Mouse (Mus musculus) kidney, adult 11 months (tissue): ENCODE measurements at regions not wholly inside any gene's neighbourhood (a gene's known extent, or its start where the extent isn't known, plus 50 kb on each side); places are given as distances from the start of the nearest gene placed in this dataset.

Source experiments
- DNase-seq: peaks from one replicate; pipeline ENCODE4 v3.0.0; 2022

DNA sequence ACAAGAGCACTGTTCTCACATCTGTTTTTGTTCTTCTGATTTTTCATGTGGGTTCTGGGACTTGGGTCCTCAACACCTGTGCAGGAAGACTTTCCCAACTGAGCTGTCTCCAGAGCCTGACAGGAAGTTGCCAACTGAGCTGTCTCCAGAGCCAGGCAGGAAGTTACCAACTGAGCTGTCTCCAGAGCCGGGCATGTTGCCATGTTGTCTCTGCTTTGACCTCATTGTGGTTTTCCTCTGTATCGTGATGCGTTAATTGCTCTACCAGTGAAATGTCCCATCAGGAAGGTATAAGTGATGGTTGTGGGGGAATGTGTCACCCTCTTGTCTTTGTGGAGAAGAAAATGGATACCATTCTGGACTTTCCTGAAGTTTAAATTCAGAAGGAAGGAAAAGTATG lies 54.4 kb upstream of the Olfm4 start:
- DNase-seq, result no peak

DNA sequence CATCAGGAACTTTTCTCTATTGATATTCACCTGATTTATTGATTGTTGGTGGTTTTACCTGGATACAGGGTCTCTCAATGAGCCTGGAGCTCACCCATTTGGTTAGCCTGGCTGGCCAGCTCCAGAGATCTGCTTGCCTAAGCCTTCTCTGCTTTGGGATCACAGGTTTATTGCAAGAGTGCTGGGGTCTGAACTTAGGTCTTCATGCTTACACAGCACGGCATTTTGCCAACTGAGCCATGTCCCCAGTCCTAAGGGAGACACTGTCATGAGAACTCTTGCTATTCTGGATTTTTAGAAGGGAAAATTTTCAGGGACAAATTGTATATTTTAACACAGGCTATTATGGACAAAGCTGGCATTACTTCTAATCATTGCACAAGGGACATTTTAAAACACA lies 56.7 kb upstream of the Olfm4 start:
- DNase-seq, result peak; percentile 12

- peak; percentile 72 for DNase-seq
Observed at GRCm38 (mm10) chr14:79916960-79917848, 66.7 kb upstream of the Olfm4 start.

DNA sequence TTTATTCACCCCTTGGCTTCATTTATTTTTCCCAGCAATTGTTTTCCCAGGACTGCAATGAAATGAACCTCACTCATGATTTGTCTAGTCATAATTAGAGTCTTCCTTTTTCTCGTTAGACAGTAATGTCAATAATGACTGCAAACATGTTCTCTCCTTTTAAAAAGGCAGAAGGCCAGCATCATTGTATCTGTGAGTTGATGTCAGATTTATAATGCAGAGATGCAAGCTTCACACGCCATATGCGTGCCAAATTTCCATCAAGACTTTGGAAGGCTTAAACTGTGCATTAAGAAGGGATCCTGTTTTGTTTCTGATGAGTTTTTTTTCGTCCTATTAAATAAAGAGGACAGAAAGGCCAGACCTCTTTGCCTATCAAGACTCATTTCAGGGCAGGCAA lies 68.9 kb upstream of the Olfm4 start:
- no peak for DNase-seq

GRCm38 (mm10) chr14:79913315-79913714 lies 70.6 kb upstream of the Olfm4 start:
- DNase-seq, result no peak

DNA sequence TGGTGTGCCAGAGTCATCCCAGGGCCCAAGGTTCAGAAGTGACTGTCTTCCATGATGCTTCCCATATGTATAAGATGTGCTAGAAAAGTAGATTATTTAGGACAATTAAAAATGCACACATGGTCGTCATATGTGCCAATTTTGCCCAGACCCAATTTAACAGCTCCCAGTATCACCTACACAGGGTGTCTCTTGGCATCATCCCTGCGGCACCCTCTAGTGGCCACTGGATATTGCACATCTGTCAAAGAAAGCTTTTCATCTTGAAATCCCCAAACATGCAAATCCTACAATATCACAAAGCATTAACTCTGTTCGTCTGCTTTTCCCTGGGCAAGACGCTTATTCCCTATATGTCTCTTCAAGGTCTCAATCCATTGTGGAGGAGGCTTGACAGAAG lies 71.3 kb upstream of the Olfm4 start:
- peak; percentile 31 for DNase-seq

DNA sequence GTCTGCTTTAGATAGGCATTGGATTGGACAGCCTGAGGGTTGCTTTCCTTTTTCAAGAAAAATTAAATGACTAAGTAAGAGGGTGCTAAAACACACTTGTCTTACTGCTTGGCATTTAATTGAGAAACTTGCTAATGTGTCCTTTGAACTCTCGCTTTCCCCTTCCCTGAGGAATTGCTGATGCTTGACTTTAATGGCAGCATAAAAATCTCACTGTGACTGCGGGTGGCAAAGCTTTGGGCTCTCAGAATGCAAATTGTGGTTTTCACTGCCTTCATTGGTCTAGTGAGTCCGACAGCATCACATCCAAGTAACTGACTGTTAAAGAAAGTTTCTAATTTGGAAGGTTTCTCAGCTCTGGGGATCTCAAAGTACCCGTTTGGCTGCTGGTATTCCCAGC lies 76.1 kb upstream of the Olfm4 start:
- no peak for DNase-seq

GRCm38 (mm10) chr14:79905574-79905973 lies 78.3 kb upstream of the Olfm4 start:
- DNase-seq, result no peak

DNA sequence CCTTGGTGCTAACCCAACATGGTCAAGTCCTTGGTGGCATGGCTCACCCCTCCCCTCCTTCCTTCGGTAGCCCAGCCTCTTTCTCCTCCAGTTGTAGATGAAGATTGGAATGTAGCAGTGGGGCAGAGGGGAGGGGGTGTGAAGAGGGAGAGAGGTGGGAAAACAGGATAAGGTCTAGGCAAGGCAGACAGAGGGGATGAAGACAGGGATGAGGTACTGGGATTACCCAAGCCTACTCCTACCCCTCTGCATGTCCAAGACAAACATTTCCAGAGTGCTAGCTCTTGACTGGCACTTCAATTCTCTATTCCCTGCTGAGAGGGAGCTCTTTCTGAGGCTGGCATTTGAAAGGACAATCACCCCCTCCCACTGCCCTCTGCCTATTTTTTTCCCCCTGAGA lies 81.5 kb upstream of the Olfm4 start:
- no peak for DNase-seq

DNA sequence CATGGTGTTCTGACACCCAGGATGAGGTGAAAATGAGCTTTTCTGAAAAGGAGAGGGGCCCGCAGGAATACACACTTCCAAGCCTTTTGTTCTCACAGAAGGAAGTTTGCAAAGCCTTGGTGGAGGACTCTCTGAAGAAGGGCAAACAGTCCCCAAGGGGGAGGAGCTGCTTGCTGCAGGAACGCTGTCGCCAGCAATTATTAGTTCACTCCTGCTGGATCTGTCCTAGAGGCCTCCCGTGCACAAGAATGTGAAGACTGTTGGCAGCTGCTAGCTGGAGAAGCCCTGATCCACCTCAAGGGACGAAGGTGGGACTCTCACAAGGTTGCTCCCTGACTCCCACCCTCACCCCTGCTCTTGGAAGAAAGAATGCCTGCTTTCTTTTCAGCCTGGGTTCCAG lies 85.6 kb upstream of the Olfm4 start:
- DNase-seq, result peak; percentile 67

- DNase-seq, result no peak
Observed at GRCm38 (mm10) chr14:79893241-79893640, 90.6 kb upstream of the Olfm4 start.

GRCm38 (mm10) chr14:79890682-79891081 lies 93.2 kb upstream of the Olfm4 start:
- peak; percentile 19 for DNase-seq

DNA sequence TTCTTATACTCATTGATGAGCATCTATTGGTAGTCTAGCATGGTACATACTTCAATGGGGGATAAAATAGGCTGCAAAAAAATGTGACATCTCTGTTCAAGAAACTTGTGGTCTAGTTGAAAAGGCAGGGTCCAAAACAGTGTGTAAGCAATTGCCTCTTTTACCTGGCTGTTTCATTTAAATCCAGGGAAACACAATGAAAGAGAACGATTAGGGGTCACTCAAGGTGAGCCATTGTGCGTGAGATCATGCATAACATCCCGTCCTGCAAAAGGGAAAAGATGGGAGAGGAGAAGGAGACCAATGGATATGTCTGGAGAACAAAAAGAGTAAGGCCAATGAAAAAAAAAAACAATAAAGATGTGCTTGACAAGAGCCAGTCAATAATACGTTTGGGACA lies 93.6 kb upstream of the Olfm4 start:
- no peak for DNase-seq

- DNase-seq, result no peak
Observed at GRCm38 (mm10) chr14:79883487-79883886, 100.4 kb upstream of the Olfm4 start.

GRCm38 (mm10) chr14:79881726-79882125 lies 102.2 kb upstream of the Olfm4 start:
- DNase-seq, result no peak

DNA sequence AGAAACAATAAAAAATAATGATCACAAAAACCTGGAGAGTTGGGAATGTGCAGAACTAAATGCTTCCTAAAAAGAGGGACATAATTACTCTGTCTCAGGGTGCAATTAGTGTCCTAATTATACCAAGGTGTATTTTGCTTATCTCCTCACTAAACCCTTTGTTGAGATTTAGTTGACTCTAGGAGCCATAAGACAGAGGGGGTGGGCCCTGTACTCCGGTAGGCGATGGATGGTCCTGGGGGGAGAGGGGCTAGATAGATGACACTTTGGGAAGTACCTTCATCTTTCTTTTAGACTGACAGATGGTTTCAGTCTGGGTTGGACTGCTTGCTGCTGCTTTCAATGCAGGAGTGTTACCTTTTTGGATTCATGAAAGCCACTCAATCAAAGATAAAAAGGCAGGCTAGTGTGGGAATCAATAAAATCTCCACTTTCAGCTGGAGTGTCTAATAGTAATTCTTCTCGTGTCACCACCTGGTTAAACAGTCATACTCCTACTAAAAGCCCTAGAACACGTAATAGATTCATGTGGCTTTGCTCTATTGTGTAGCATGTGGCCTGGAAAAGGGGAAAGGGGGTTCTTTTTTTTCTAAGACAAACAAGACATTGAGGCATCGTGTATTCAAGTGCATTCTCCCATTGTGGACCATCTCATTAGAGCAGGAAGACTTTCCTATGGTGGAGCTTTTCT lies 103.7 kb upstream of the Olfm4 start:
- no peak for DNase-seq

- DNase-seq, result no peak
Observed at GRCm38 (mm10) chr14:79879333-79880035, 104.4 kb upstream of the Olfm4 start.

DNA sequence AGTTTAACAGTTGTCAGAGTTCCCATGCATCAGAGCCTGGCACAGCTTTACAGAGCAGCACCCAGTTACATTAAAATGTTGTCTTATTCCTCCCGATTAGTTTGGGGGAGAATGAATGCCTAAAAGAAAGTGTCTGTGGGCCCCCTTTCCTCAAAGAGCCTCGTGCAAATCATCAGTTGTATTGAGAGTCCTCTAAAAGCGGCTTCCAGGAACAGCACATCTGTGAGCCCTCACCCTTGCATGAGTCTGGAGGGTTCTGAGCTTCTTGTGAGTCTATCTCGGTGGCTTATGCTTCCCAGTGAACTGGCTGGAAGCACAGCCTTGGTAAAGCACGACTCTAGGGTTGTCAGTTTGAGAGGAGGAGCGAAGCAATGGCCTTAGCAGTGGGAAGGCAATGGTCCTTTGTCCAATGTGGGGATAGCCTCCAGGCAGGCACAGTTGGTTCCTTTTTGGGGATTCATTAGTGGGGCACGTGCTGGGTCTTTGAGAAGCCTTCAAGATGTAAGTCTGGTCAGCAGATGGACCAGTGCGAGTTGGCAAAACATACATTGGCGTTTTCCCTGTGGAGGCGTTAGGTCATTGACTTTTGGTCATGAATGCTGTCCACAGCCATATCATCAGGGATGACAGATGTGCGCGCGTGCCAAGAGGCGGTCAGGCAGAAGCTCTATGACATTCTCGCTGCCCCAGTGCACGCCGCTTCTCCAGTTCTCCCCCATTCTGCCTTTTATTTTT lies 105.4 kb upstream of the Olfm4 start:
- no peak for DNase-seq

DNA sequence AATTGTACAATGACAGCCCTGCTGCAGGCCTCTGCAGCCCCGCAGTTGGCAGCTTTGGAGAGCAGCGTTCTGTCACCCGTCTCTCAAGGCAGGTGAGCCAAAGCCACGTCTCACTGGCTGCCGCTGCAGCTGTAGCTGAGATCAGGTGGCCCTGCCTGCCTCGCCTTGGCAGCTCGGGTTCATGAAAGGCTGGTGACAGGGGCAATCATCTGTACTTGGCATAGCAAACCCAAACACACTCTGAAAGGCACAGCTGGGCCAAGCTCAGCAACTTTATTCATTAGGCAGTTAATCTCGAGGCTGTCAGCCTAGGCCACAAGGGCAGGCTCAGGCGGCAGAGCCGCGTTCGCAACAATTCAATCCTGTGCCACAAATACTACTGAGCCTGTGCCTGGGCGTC lies 102.0 kb upstream of the Pcdh8 start:
- DNase-seq, result peak; percentile 62

DNA sequence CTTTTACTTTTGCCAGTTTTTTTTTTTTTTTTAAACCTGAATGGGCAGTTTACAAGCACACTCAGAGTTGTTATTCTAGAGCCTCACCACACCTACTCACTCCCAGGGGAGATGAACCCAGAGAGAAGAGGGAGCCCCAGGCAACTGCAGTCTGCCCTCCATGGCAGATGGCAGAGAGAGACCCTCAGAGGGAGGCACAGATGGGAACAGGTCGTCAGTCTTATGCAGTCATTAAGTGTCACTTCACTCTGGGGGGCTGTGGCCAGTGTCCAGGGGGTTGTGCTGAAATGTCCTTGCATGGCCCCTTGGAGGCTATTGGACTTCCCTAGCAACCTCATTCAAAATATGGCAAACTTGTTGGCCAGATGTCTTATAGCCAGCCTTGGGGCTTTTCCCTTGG lies 101.3 kb upstream of the Pcdh8 start:
- no peak for DNase-seq

DNA sequence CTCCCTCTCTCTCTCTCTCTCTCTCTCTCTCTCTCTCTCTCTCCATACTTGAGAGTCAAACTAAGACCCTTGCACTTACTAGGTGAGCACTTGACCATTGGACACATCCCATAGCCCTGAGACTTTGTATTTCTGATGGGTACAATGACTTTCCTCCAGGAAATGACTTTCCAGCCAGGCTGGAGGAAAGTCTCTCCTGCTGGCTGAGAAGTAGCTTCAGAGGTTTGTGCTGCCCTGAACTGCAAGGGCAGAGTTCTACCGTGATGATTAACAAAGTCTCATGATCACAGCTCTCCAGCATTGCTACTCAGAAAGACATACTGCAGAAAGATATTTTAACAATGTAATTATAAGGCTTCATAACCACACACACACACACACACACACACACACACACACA lies 98.2 kb upstream of the Pcdh8 start:
- peak; percentile 51 for DNase-seq

DNA sequence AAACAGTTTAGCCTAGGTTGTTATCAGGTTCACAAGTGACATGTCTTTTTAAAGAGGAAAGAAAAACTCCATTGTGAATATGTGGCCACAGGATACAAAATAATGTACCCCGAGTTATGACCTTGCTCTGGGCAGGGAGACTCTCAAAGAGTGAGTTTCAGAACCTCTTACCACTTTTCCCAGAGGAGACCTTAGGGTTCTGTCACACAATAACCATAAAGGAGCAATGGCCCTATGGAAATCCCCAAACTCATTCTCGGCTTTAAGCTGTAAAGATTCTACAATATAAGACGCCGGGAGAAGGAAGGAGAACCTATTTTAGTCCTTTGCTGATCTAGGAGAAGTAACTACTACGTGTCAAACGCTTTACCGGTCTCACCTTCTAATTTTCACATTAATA lies 85.1 kb upstream of the Pcdh8 start:
- DNase-seq, result no peak

DNA sequence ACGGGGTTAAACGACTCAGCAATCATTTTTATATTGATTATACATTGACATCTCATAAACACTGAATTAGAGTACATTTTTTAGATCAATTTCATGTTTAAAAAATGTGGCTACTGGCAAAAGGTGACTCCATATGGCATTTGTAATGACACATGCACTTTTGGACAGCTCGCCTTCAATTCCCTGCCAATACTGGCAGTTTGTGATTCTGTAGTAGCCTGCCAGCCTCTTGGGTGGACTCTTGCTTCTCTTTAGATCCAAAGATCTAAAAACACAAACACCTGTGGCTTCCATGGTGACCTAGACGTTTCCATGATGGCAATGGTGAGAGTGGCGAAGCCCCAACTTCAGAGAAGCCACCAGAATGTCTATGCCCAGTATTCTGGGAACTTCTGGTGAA lies 83.1 kb upstream of the Pcdh8 start:
- no peak for DNase-seq
